Mouse (Mus musculus) retina, adult 2 months (tissue): ENCODE data around the gene Pcgf2.
"Not testable (repeated sequence)": the region's sequence is repeated elsewhere in the genome, so short reads cannot be mapped to it uniquely, and the experiment has no call there.

Experiments used
- DNase-seq: peaks from one replicate; pipeline ENCODE4 v3.0.0-alpha.2; 2012; ENCODE audit warnings: low read depth, low spot score

The Pcgf2 gene

DNA sequence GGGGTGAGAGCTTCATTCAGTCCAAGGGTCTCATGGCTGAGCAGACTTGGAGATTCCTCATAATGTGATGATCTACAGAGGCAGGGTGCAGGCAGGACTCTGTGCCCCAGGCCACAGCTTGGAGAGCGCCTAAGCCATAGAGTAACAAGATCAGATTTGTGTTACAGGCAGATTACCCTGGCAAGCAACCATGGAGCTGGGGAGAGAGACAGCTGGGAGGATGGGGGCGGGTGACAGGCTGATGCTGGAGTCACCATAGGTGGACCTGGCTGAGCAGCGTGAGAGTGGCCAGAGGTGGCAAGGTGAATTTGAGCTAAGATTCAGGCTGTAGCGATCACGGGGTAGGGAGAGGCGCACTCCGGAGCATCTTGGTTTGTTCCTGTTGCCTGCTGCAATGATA is 32.1 kb downstream of the Pcgf2 start:
- DNase-seq = no peak

DNA sequence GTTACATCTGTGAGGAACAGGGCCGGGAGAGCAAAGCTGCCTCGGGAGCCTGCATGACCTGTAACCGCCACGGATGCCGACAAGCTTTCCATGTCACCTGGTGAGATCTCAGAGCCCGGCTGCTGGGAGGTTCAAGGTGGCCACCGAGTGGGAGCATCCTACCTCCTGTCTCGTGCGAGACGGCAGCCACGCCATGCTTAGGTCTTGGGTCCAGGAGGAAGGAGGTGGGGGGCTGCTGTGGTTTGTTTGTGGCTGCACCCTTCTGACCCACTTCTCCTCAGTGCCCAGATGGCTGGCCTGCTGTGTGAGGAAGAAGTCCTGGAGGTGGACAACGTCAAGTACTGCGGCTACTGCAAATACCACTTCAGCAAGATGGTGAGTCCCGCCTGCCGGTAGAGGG is 33.5 kb downstream of the Pcgf2 start:
- no peak for DNase-seq

- DNase-seq = no peak
Measured at GRCm38 (mm10) chr11:97666221-97666620, 34.1 kb downstream of the Pcgf2 start.

DNA sequence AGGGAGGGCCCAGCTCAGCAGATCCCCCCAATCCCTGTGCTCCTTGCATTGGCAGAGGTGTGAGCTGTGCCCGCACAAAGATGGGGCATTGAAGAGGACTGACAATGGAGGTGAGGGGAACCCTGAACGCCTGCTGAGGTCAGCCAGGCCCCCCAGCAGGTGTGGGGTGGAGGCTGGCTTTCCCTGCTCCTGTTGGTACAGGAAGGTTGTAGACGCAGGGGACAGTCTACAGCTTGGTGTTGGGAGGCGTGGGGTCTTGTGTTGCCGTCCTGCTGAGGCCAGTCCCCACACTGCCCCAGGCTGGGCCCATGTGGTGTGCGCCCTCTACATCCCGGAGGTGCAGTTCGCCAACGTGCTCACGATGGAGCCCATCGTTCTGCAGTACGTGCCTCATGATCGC is 34.9 kb downstream of the Pcgf2 start:
- DNase-seq = no peak

- DNase-seq = no peak
Measured at GRCm38 (mm10) chr11:97664771-97665240, 35.5 kb downstream of the Pcgf2 start.

DNA sequence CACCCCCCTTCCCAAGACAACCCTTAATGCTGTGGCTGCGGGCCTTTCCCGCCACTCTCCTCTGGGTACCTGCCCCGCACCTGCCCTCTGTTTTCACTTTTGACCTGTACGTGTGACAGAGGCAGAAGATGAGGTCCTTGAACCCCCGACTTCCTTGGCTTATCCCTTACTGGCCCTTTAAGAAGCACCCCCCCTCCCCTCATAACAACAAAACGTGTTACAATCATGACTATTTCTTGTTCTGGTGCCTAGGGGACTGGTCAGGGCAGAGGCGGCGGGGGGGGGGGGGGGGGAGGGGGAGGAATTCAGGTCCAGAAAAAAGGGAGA is 36.0 kb downstream of the Pcgf2 start:
- DNase-seq = no peak

GRCm38 (mm10) chr11:97663528-97664338 is 36.6 kb downstream of the Pcgf2 start:
- no peak for DNase-seq

DNA sequence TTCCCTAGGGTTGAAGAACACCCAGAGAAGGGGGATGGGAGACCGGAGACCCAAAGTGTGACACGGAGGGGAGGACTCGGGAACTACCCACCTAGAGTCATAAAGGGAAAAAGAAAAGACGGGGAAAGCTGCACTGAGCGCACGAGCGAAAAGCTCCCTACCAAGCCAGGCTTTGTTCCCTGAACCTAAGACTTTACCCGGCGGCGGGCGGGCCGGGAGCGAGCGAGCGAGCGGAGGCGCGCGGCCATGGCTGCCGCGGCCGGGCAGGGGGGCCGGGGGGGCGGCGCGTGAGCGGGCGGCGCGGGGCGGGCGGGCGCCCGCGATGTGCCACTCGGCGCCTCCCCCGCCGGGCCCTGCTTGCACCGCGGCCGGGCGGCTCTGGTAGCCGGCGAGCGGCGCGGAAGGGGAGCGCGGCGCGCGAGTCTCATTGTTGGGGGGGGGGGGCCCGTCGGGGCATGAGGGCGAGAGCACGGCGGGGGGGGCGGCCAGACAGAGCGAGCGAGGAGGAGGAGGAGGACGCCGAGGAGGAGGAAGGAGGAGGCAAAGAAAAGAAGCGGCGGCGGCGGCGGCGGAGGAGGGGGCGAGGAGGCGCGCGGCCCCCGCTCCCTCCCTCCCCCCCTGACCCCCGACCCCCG is 37.3 kb downstream of the Pcgf2 start, which contains the start of gene Mllt6:
Gene Mllt6, plus strand, starts transcription at position 522 of the 635 bp plus-strand sequence.
- peak; percentile 75 for DNase-seq

DNA sequence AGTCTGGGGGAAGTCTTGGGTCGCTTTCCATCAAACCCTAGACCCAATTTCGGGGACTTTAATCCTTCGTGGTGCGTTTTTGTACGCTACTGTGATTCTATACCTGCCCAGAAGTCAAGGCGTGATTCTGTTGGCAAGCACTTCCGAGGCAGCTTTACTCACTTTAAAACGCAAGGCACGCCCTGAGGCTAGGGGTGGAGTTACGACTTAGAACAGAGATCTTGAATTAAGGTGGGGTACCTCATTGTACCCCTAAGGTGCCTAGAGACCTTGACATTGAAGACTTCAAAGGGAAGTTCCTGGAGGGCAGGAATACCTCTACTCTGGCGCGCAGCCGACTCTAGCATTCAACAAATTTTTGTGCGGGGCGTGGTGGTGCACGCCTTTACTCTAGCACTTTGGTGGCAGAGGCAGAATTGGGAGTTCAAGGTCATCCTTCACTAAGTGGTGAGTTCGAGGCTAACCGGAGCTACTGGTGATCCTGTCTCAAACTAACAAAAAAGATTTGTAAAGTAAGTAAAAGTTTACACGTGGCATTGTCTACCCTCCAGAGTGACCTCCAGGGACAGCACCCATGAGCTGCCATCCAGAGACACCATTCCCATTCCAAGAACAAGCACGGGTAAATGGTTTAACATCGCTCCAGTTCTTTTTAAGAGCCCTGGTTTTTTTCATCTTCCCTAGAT is 37.9 kb downstream of the Pcgf2 start:
- DNase-seq = no peak

DNA sequence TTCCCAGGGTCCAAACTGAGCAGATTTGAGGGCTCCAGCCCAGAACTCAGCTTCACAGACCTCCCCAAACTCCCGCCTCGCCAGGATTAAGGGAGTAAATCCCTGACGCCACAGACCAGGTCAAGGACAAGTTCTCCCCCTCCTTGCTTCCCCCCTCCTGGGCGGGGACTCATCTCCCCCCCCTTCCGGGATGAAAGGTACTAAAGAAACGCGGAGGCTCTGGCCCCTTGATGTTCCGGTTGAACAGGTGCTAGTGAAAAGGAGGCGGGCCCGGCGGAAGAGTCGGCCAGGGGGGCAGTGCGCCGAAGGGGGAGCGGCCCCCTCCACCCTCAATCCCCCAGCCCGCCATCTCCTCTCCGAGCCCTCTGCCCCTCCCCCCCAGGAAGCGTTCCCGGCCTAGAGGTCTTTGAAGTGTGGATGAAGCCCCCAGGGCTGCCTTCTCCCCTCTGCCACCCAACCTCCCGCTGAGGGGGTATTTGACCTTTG is 38.6 kb downstream of the Pcgf2 start:
- peak; percentile 93 for DNase-seq

GRCm38 (mm10) chr11:97660734-97661647 is 39.3 kb downstream of the Pcgf2 start:
- no peak for DNase-seq

- peak; percentile 73 for DNase-seq
Measured at GRCm38 (mm10) chr11:97659990-97660714, 40.1 kb downstream of the Pcgf2 start.

DNA sequence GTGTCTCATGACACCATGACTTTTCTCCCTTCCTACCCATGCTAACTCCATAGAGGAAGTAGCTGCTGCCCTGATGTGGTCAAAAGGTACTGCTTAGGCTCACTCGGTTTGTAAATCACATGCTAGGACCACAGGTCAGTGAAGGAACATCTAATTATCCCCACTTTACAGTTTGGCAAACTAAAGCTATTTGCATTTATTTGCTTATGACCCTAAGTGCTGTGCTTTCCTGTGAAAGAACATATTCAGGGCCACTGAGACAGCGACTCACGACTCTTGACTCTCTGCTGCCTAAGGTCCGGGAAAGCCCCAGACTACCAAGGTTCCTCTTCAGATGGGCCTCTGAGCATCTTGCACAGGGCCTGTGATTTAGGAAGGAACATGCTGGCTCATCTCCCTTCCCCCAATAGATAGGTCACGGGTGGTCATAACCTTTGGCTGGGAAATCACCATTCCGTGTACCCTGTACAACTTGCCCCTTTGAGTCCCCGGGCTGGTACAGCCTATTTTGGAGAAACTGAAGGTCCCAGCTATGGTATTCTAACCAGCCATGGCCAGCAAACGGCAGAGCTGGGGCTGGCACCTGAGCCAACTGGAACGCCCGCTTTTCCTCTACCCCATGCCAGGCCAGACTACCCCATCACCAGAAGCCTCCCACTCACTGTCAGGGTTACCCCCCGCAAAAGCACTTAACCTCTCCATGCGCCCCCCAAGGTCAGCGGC is 40.9 kb downstream of the Pcgf2 start:
- no peak for DNase-seq

- DNase-seq = no peak
Measured at GRCm38 (mm10) chr11:97658751-97659266, 41.5 kb downstream of the Pcgf2 start.

GRCm38 (mm10) chr11:97657967-97658366 is 42.3 kb downstream of the Pcgf2 start:
- not testable (repeated sequence) for DNase-seq

DNA sequence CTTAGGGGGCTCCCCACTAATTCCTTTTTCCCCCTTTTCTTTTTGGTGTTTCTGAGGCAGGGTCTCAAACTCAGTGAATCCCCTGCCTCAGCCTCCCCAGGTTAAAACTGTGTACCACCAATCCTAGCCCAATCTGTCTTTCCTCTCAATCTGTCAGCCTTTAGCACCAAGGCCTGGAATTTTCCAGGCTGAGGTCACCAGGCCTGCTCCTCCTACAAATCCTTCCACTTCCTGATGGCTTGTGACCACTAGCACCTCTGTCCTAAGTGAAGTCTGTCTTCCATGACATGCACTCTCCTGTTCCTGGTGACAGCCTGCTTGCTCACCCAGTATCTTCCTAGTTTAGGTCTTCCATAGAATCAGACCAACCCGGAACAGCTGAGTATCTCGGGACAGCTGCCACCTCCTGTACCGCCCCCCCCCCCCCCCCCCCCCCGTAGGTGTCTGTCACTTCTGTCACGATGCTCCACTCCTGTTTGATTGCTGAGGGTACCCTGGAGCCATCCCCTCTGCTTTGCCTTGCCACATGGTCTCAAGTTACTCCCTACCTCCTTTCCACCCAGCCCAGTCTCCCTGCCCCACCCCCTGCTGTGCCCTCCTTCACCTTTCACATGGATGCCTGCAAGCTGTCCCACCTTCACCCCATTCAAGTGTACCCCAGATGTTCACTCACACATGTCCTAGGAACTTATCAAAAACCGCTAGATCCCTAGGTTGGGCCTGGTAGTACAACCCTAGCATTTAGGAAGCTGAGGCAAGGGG is 42.9 kb downstream of the Pcgf2 start:
- no peak for DNase-seq

- no peak for DNase-seq
Measured at GRCm38 (mm10) chr11:97656269-97656971, 43.9 kb downstream of the Pcgf2 start.

DNA sequence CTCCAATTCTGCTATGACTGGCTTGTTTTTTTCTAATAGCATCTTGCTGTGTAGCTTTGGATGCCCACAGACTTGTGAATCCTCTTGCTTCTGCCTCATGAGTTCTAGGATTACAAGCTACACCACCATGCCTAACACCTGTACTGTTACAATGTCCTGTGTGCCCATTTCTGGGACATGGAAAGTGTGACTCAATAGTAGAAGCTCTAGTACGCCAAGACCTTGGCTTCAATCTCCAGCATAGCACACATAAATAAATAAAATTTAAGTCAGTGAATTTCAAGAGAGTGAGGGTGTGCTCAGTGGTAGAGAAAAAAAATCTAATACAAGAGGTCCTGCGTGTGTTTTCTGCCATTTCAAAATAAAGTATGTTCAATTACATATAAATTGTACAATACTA is 46.1 kb downstream of the Pcgf2 start:
- DNase-seq = no peak
